Mouse (Mus musculus) lung, adult 2 months (tissue): ENCODE data around the gene Gpc6.

Source experiments
- CTCF ChIP-seq: fragments of 200-500 bp; IDR thresholded peaks from 2 replicates; pipeline ENCODE4 v1.5.1; 2011; ENCODE audit warnings: mild to moderate bottlenecking, low read length, control low read depth; ENCODE audit not compliant: insufficient read depth
- POLR2A ChIP-seq: fragments of 200-500 bp; IDR thresholded peaks from 2 replicates; pipeline ENCODE4 v1.6.1; 2011; ENCODE audit warnings: low read depth, mild to moderate bottlenecking, control low read depth, low read length, borderline replicate concordance; ENCODE audit errors: extremely low read depth

- TF ChIP-seq CTCF (no peak), POLR2A (no peak)
These were observed 143.1 kb downstream of the Gpc6 start for GRCm38 (mm10) chr14:117068179-117068578.
